ENCODE assay signal across 35 mouse cellular contexts in the genomic region with DNA sequence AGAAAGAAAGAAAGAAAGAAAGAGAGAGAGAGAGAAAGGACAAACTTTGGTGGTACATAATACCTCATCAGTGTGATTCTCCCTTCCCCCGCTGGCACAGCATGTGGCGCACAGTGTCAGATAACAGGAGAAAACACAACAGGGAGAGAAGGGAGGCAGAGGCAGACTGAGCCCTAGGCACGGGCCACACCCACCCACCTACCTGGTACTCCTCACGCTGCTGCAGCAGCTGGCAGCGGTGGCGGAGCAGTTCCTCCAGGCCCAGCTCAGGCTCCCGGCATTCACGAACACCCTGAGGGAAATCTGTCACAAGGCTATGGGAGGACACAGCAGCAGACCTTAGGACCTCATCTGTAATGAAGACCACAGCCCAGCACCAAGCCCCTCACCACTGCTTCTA. TPM values are rescaled to one million over a fixed set of nuclear protein-coding genes. Genes with fewer than 3 reads are reported as not detected.
A peak's percentile ranks its signal among the peaks of the same experiment; 100 is the strongest.
DNase-seq lines count a peak whose midpoint lies in the region; ATAC-seq and TF ChIP-seq lines count a peak whose summit lies in the region.
"Had no signal": no experiment of that assay in that cellular context is flagged by ENCODE, and none has a peak within 500 bp of the region (broad histone marks: within the 10 kb centered on the region; RNA-seq: fewer than 3 reads in every experiment).

No protein-coding gene starts in this region.

- 82% methylated on average over 8 of the region's 8 CpGs for WGBS in forebrain, embryonic 13.5 days
- 77% methylated on average over 8 of the region's 8 CpGs for WGBS in forebrain, embryonic 15.5 days
- 80% methylated on average over 8 of the region's 8 CpGs for WGBS in spleen, adult 2 months

- H3K27me3 ChIP-seq in forebrain, embryonic 13.5 days = no peaks in the 10 kb centered on the region
- H3K27me3 ChIP-seq in forebrain, embryonic 15.5 days = no peaks in the 10 kb centered on the region
- H3K27me3 ChIP-seq in spleen, adult 2 months (ENCODE audit: control insufficient read depth, insufficient read depth, low read length) = no peaks in the 10 kb centered on the region
- H3K27me3 ChIP-seq: embryonic facial prominence, embryonic 13.5 days; forebrain, embryonic 12.5 days; hindbrain, embryonic 13.5 days; limb, embryonic 15.5 days; midbrain, embryonic 15.5 days; neural tube, embryonic 15.5 days had no signal

- DNase-seq in spleen, adult 2 months (ENCODE audit: low read depth in 1 of 2, low spot score in 2 of 2) = no peak
- no peak for DNase-seq in spleen, postnatal 14 days (ENCODE audit: low spot score in 2 of 2)
- no peak for DNase-seq in heart, adult 8-10 months (ENCODE audit: low spot score)
- DNase-seq in right cerebral cortex, postnatal 10 days (ENCODE audit: low spot score in 2 of 2) = no peak
- DNase-seq: adrenal gland, postnatal 10 days; cerebellum, adult 11-12 months; cerebellum, postnatal 10 days; gastrocnemius, postnatal 14 days; heart, postnatal 36 days; kidney, adult 9 months; kidney, postnatal 10 days; layer of hippocampus, adult 9-11 months; lung, adult 2 months; lung, postnatal 10 days; retina, postnatal 1 day; right cerebral cortex, postnatal 4 days; thymus, postnatal 25 days had no signal

- TF ChIP-seq POLR2A in spleen, adult 2 months (IDR thresholded peaks at IDR 0.05; ENCODE audit: low read depth, low read length) = no peak

- H3K9ac ChIP-seq in forebrain, embryonic 13.5 days = peak overlapping the region; percentile 30; the same call in 1 of the 2 replicates
- no peak overlapping the region for H3K9ac ChIP-seq in forebrain, embryonic 15.5 days (replicated peaks)
- H3K9ac ChIP-seq: embryonic facial prominence, embryonic 13.5 days; forebrain, embryonic 12.5 days; hindbrain, embryonic 13.5 days; limb, embryonic 15.5 days; midbrain, embryonic 15.5 days; neural tube, embryonic 15.5 days had no signal

- no peak overlapping the region for H3K27ac ChIP-seq in forebrain, embryonic 13.5 days
- no peak overlapping the region for H3K27ac ChIP-seq in forebrain, embryonic 15.5 days (replicated peaks)
- peak overlapping the region; percentile 52; the same call in 1 of the 2 replicates for H3K27ac ChIP-seq in spleen, adult 2 months (ENCODE audit: insufficient read depth, low read length)
- H3K27ac ChIP-seq: embryonic facial prominence, embryonic 13.5 days; forebrain, embryonic 12.5 days; hindbrain, embryonic 13.5 days; limb, embryonic 10.5 days; limb, embryonic 15.5 days; macrophage; midbrain, embryonic 10.5 days; midbrain, embryonic 15.5 days; neural tube, embryonic 15.5 days had no signal

- peaks cover 48% of the 10 kb centered on the region for H3K36me3 ChIP-seq in forebrain, embryonic 13.5 days (ENCODE audit: poor library complexity, severe bottlenecking)
- peaks cover 31% of the 10 kb centered on the region for H3K36me3 ChIP-seq in forebrain, embryonic 15.5 days
- H3K36me3 ChIP-seq in spleen, adult 2 months (ENCODE audit: control insufficient read depth, insufficient read depth, low read length) = peaks cover 6% of the 10 kb centered on the region; the same call in 1 of the 2 replicates

- no peak overlapping the region for H3K4me3 ChIP-seq in forebrain, embryonic 13.5 days
- H3K4me3 ChIP-seq in forebrain, embryonic 15.5 days = no peak overlapping the region
- H3K4me3 ChIP-seq in spleen, adult 2 months (ENCODE audit: extremely low read depth, insufficient read depth, insufficient read length) = no peak overlapping the region
- H3K4me3 ChIP-seq: embryonic facial prominence, embryonic 13.5 days; erythroblast, embryonic 14.5 days; forebrain, embryonic 12.5 days; hindbrain, embryonic 13.5 days; limb, embryonic 10.5 days; limb, embryonic 15.5 days; midbrain, embryonic 10.5 days; midbrain, embryonic 15.5 days; neural tube, embryonic 15.5 days had no signal

- TF ChIP-seq CTCF in spleen, adult 2 months (IDR thresholded peaks at IDR 0.05; ENCODE audit: extremely low read depth, insufficient read depth, insufficient read length, insufficient replicate concordance) = no peak

- ATAC-seq in forebrain, embryonic 13.5 days = no peak
- ATAC-seq in forebrain, embryonic 15.5 days (replicated peaks) = no peak
- peak; percentile 63 for ATAC-seq in erythroid progenitor cell, adult 5-6 weeks (replicated peaks; ENCODE audit: low FRiP score, poor library complexity, severe bottlenecking)
- ATAC-seq: intestine, postnatal 0 days; midbrain, embryonic 15.5 days had no signal

- H3K4me1 ChIP-seq in forebrain, embryonic 13.5 days = peaks cover 15% of the 10 kb centered on the region
- peaks cover 15% of the 10 kb centered on the region for H3K4me1 ChIP-seq in forebrain, embryonic 15.5 days
- H3K4me1 ChIP-seq in spleen, adult 2 months (ENCODE audit: control insufficient read depth, insufficient read depth, insufficient read length) = peaks cover 4% of the 10 kb centered on the region; the same call in 1 of the 2 replicates

- H3K4me2 ChIP-seq in forebrain, embryonic 13.5 days = no peak overlapping the region
- H3K4me2 ChIP-seq in forebrain, embryonic 15.5 days (replicated peaks) = no peak overlapping the region
- H3K4me2 ChIP-seq: embryonic facial prominence, embryonic 13.5 days; forebrain, embryonic 12.5 days; heart, embryonic 11.5 days; hindbrain, embryonic 13.5 days; limb, embryonic 15.5 days; midbrain, embryonic 15.5 days; neural tube, embryonic 15.5 days had no signal

- H3K9me3 ChIP-seq in forebrain, embryonic 13.5 days (replicated peaks) = no peaks in the 10 kb centered on the region
- no peaks in the 10 kb centered on the region for H3K9me3 ChIP-seq in forebrain, embryonic 15.5 days
- H3K9me3 ChIP-seq: embryonic facial prominence, embryonic 13.5 days; forebrain, embryonic 12.5 days; hindbrain, embryonic 13.5 days; limb, embryonic 10.5 days; limb, embryonic 15.5 days; midbrain, embryonic 15.5 days; neural tube, embryonic 15.5 days had no signal

RNA-seq across cellular contexts. Expression of gene Ppp6r1, which starts 4.4 kb away (rescaled TPM):
- 7.8 and 8.1 TPM in 2 replicates for polyA plus RNA-seq in forebrain, embryonic 13.5 days (2015; fragmentation: Nextera tagmentation; extraction: Ambion mirVana)
- 9.2 and 9.3 TPM in 2 replicates for polyA plus RNA-seq in forebrain, embryonic 15.5 days (2015; fragmentation: Nextera tagmentation; extraction: Ambion mirVana)
- polyA plus RNA-seq in spleen, adult 2 months (2012; rRNA removed) = 136 and 159 TPM in 2 replicates
- total RNA-seq in erythroid progenitor cell, adult 5-6 weeks (2015; ENCODE audit: low replicate concordance) = 62.0 and 84.3 TPM in 2 replicates
- total RNA-seq in erythroid progenitor cell, adult 5-6 weeks (2017; ENCODE audit: low replicate concordance) = 73.6 and 85.1 TPM in 2 replicates
- 10 to 100 TPM; 70.5 to 77.7 (median 75.8) TPM for total RNA-seq in heart, adult 8-10 months (2022)

RNA-seq across cellular contexts. Expression of gene Hspbp1, which starts 21.7 kb away (rescaled TPM):
- polyA plus RNA-seq in forebrain, embryonic 13.5 days (2015; fragmentation: Nextera tagmentation; extraction: Ambion mirVana) = 117 and 125 TPM in 2 replicates
- polyA plus RNA-seq in forebrain, embryonic 15.5 days (2015; fragmentation: Nextera tagmentation; extraction: Ambion mirVana) = 142 and 146 TPM in 2 replicates
- polyA plus RNA-seq in spleen, adult 2 months (2012; rRNA removed) = 32.2 and 37.3 TPM in 2 replicates
- 4.0 and 32.3 TPM in 2 replicates for total RNA-seq in erythroid progenitor cell, adult 5-6 weeks (2015; ENCODE audit: low replicate concordance)
- total RNA-seq in erythroid progenitor cell, adult 5-6 weeks (2017; ENCODE audit: low replicate concordance) = 2.8 and 3.2 TPM in 2 replicates
- 10 to 100 TPM; 28.4 to 36.3 (median 33.5) TPM for total RNA-seq in heart, adult 8-10 months (2022)

RNA-seq across cellular contexts. Expression of gene Brsk1, which starts 27.2 kb away (rescaled TPM):
- polyA plus RNA-seq in forebrain, embryonic 13.5 days (2015; fragmentation: Nextera tagmentation; extraction: Ambion mirVana) = 6.1 and 6.5 TPM in 2 replicates
- 6.7 and 7.9 TPM in 2 replicates for polyA plus RNA-seq in forebrain, embryonic 15.5 days (2015; fragmentation: Nextera tagmentation; extraction: Ambion mirVana)
- 0.84 and 1.3 TPM in 2 replicates for polyA plus RNA-seq in spleen, adult 2 months (2012; rRNA removed)
- not detected in 2 replicates for total RNA-seq in erythroid progenitor cell, adult 5-6 weeks (2015; ENCODE audit: low replicate concordance)
- total RNA-seq in erythroid progenitor cell, adult 5-6 weeks (2017; ENCODE audit: low replicate concordance) = not detected in 2 replicates
- total RNA-seq in heart, adult 8-10 months (2022) = 1 to 10 TPM in 2 of 4 experiments, under 1 TPM in 2; 0.57 to 1.2 (median 0.98) TPM
- total RNA-seq: common myeloid progenitor, adult 5-6 weeks; granulocyte monocyte progenitor cell, adult 5-6 weeks had no signal
- polyA plus RNA-seq: macrophage had no signal

RNA-seq across cellular contexts. Expression of gene Tmem86b, which starts 32.0 kb away (rescaled TPM):
- polyA plus RNA-seq in forebrain, embryonic 13.5 days (2015; fragmentation: Nextera tagmentation; extraction: Ambion mirVana) = 2.9 and 3.3 TPM in 2 replicates
- 2.7 and 3.1 TPM in 2 replicates for polyA plus RNA-seq in forebrain, embryonic 15.5 days (2015; fragmentation: Nextera tagmentation; extraction: Ambion mirVana)
- polyA plus RNA-seq in spleen, adult 2 months (2012; rRNA removed) = 31.9 and 32.7 TPM in 2 replicates
- 72.1 and 91.0 TPM in 2 replicates for total RNA-seq in erythroid progenitor cell, adult 5-6 weeks (2015; ENCODE audit: low replicate concordance)
- total RNA-seq in erythroid progenitor cell, adult 5-6 weeks (2017; ENCODE audit: low replicate concordance) = 37.6 and 45.8 TPM in 2 replicates
- 1 to 10 TPM; 4.2 to 6.0 (median 4.8) TPM for total RNA-seq in heart, adult 8-10 months (2022)

RNA-seq across cellular contexts. Expression of gene Ptprh, which starts 59.3 kb away (rescaled TPM):
- polyA plus RNA-seq in forebrain, embryonic 13.5 days (2015; fragmentation: Nextera tagmentation; extraction: Ambion mirVana) = 0.09 and 0.13 TPM in 2 replicates
- 0.24 and 0.52 TPM in 2 replicates for polyA plus RNA-seq in forebrain, embryonic 15.5 days (2015; fragmentation: Nextera tagmentation; extraction: Ambion mirVana)
- polyA plus RNA-seq in spleen, adult 2 months (2012; rRNA removed) = 0.07 and 0.11 TPM in 2 replicates
- total RNA-seq in erythroid progenitor cell, adult 5-6 weeks (2015; ENCODE audit: low replicate concordance) = not detected in 2 replicates
- not detected in 2 replicates for total RNA-seq in erythroid progenitor cell, adult 5-6 weeks (2017; ENCODE audit: low replicate concordance)
- total RNA-seq in heart, adult 8-10 months (2022) = not detected
- total RNA-seq: adrenal gland, postnatal 10 days; common myeloid progenitor, adult 5-6 weeks; gastrocnemius, postnatal 14 days; granulocyte monocyte progenitor cell, adult 5-6 weeks; heart, postnatal 36 days had no signal
- polyA plus RNA-seq: embryonic facial prominence, embryonic 13.5 days; erythroblast, embryonic 14.5 days; forebrain, embryonic 12.5 days; heart, embryonic 11.5 days; limb, embryonic 10.5 days; limb, embryonic 15.5 days; macrophage; midbrain, embryonic 10.5 days; stomach, embryonic 14.5 days had no signal

Comparison
In these comparisons a context has a peak if more than half of its experiments do, and no peak if none do; other contexts are left out.
1. RNA of gene Ppp6r1, which starts 4.4 kb away (polyA plus RNA-seq): 136 to 159 TPM in spleen, adult 2 months; 9.2 to 9.3 TPM in forebrain, embryonic 15.5 days and 7.8 to 8.1 TPM in forebrain, embryonic 13.5 days; every median in the first group is over 10 times any median in the second.